Mouse (Mus musculus): ENCODE data around the gene 1700049E17Rik2.
"Not testable (repeated sequence)": the region's sequence is repeated elsewhere in the genome, so short reads cannot be mapped to it uniquely, and the experiment has no call there.

1700049E17Rik2 gene

DNA sequence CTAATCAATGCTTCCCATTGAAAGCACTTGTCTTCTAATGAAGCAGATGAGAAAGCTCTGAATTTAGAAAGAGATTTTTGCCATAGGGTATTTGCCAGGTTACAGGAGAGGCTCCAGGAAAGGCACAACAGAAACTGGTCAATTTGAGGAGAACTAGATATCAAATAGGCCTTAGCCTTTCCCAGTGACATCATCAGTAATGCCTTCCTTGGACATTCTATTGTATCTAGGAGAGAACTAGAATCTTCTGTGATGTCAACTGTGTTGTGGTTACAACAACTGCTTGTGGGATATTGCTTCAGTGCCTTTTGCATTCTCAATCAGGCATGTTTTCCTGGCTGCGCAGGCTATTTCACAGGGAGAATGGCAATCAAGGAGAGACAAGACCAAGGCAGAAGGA is at the start of gene 1700049E17Rik2:
Gene 1700049E17Rik2 (plus strand): TSS at position 301 of the 400 bp plus-strand sequence.
- DNase-seq: not testable (repeated sequence)

DNA sequence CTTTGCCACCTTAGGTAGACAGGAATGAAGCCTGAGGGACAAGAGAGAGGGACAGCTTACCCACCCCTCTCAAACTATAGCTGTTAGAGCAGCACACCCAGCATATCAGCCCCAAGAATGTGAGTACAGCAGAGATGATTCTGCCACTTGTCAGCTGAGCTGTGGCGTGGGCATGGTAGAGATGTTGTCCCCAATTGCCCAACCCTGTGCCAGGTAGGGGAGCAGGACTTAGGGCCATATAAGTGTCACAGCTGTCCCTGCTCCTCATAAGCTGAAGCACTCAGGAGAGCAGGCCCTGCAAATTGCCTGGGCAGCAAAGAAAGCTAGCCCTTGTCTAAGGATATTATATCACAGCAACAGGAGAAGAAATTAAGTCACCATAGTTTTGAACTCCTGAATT is 48.3 kb upstream of the 1700049E17Rik2 start:
- DNase-seq: not testable (repeated sequence)

DNA sequence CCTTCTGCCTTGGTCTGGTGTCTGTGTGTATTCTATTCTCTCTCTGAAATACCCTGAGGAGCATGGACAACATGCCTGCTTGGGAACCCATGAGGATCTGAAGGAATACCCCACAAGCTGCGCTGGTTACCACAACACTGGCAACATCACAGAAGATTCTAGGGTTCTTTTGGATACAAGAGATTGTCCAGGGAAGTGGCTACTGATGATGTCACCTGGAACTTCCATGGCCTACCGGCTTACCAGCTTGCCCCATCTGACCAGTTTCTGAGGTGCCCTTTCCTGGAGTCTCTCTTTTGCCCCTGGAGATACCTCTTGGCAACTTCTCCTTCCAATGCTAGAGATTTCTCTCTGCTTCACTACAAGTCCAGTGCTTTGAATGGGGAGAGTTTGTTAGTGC is 17.5 kb upstream of the 1700049E17Rik2 start, which contains the start of gene Gm7970:
Gene Gm7970 (minus strand): TSS at position 101 of the 400 bp plus-strand sequence.
- not testable (repeated sequence) for DNase-seq

DNA sequence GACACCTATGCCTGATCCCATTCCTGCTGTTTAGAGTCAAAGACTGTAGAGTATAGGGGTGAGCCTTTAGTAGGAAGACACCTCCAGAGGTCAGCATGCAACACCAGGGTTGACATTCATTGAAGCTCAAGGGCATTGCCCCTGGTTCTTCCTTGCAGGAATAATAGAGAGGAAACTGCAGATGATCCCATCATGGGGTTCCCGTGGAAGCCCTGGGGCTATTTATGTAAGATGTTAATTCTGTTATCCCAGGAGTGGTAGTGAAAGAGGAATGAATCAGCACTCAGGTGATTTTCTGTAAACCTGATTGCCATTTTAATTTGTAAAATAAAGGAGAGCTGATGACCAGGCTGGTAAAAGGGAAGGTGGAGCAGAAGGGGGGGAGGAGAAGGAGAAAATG is 13.3 kb downstream of the 1700049E17Rik2 start:
- not testable (repeated sequence) for DNase-seq

DNA sequence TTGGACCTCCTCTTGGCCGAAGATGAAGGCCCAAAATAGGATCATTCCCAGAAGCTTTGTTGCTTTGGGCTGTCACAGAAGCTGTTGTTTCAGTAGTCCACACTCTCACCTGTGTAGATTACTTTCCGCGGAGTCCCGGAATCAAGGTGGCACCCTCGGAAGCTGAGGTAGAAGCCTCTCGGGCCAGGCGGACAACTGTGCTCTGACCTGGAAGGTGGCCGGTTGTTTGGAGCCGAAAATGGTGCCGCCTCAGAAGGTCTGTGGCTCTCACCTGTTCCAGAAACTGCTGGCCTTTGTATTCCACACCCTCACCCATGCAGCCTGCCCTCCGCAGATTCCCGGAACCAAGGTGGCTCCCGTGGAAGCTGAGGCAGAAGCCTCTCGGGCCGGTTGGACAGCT is 27.9 kb downstream of the 1700049E17Rik2 start:
- DNase-seq: not testable (repeated sequence)

DNA sequence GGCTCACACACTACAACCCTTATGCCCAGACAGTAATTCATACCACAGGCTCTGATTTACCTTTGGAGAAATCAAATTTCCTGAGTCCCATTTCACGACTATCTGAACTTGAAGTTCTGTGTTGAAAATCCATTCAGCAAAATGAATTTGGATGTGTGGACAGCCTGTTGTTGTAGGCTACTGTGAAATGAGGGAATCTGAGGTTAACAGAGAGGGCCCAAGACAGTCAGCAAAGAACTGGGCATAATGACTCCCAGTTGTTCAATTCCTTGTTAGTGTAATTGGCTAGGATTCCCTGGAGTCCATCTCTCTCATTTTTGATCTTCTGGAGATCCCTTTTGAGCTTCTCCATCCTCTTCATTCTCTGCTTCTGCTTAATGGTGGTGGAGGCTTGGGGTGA is 37.7 kb downstream of the 1700049E17Rik2 start:
- peak in 1 of 2 experiments; percentile 4 for DNase-seq

DNA sequence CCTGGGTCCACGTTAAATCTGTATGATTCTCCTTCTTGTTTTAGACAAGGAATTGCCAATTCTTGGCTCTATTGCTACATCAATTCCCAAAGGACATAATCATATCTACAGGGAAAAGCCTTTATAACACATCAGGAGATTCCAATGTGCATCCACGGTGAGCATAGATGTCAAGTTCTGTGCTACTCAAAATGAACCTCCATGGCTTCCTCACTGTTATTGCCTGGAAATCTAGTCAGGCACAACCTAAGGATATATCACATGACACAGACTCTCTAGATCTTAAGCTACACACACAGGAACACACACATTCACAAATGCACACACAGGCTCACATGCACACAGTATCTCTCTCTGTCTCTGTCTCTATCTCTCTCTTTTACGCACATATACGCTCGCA is 49.5 kb downstream of the 1700049E17Rik2 start:
- DNase-seq: not testable (repeated sequence)

DNA sequence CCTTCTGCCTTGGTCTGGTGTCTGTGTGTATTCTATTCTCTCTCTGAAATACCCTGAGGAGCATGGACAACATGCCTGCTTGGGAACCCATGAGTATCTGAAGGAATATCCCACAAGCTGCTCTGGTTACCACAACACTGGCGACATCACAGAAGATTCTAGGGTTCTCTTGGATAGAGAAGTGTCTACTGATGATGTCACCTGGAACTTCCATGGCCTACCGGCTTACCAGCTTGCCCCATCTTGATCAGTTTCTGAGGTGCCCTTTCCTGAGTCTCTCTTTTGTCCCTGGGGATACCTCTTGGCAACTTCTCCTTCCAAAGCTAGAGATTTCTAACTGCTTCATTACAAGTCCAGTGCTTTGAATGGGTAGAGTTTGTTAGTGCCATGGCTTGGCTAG is 51.5 kb downstream of the 1700049E17Rik2 start, which contains the start of gene Gm3072:
Gene Gm3072 (minus strand): TSS at position 101 of the 400 bp plus-strand sequence.
- not testable (repeated sequence) for DNase-seq

DNA sequence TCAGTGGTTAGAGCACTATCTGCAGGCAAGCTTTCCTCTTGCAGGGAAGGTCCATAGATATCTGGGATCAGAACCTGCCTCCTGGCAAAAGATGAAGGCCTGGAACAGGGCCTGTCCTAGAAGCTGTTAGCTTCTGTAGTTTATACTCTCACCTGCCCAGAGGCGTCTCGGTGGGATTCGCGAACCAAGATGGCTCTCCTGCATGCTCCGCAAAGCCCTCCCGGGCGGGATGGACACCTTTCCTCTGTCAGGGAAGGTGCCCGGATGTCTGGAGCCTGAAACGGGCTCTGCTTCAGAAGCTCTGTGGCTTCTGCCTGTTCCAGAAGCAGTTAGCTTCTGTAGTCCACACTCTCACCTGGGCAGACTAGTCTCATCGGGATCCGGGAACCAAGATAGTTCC is 57.1 kb downstream of the 1700049E17Rik2 start:
- not testable (repeated sequence) for DNase-seq
